Mouse (Mus musculus) heart, embryonic 11.5 days (tissue): ENCODE data around the gene Arfip2. TPM values are rescaled to one million over a fixed set of nuclear protein-coding genes. Genes with fewer than 3 reads are reported as not detected.

Source experiments
- ATAC-seq: fragments of 200-750 bp; cut with Nextera tagmentation; replicated peaks from 2 replicates; pipeline ENCODE4 v1.8.0; 2017; ENCODE audit warnings: moderate library complexity; ENCODE audit not compliant: insufficient number of reproducible peaks, low FRiP score, low TSS enrichment
- H3K27ac ChIP-seq: fragments of 300-500 bp; sonication (generic); 2 replicates; pipeline ENCODE4 v1.5.1; 2014; ENCODE audit warnings: mild to moderate bottlenecking, low read depth, low read length
- H3K27me3 ChIP-seq: fragments of 300-500 bp; sonication (generic); 2 replicates; pipeline ENCODE4 v1.6.1; 2014; ENCODE audit warnings: mild to moderate bottlenecking, low read length, mixed read lengths; ENCODE audit not compliant: control insufficient read depth, insufficient read depth
- H3K36me3 ChIP-seq: fragments of 300-500 bp; sonication (generic); 2 replicates; pipeline ENCODE4 v1.6.1; 2014; ENCODE audit warnings: mild to moderate bottlenecking, low read length, moderate library complexity, mixed read lengths; ENCODE audit not compliant: control insufficient read depth, insufficient read depth
- H3K4me1 ChIP-seq: fragments of 300-500 bp; sonication (generic); 2 replicates; pipeline ENCODE4 v1.6.1; 2014; ENCODE audit warnings: low read length; ENCODE audit not compliant: control insufficient read depth, insufficient read depth
- H3K4me2 ChIP-seq: fragments of 300-500 bp; sonication (generic); 2 replicates; pipeline ENCODE4 v1.6.1; 2014; ENCODE audit warnings: mild to moderate bottlenecking, moderate library complexity
- H3K4me3 ChIP-seq: fragments of 300-500 bp; sonication (generic); 2 replicates; pipeline ENCODE4 v1.5.1; 2014; ENCODE audit warnings: low read depth, low read length
- H3K9ac ChIP-seq: fragments of 300-500 bp; sonication (generic); 2 replicates; pipeline ENCODE4 v1.6.1; 2014; ENCODE audit warnings: mild to moderate bottlenecking, low read depth, low read length, moderate library complexity
- H3K9me3 ChIP-seq: fragments of 300-500 bp; sonication (generic); replicated peaks from 2 replicates; pipeline ENCODE4 v1.6.1; 2016; ENCODE audit warnings: low read length; ENCODE audit not compliant: control insufficient read depth
- WGBS: fragments of 180-500 bp; shearing (Covaris S2); extraction: QIAGEN DNeasy Blood & Tissue Kit; methylation state at CpG from one replicate; pipeline ENCODE4 v1.1.7; 2014; ENCODE audit not compliant: insufficient replicate concordance; 5-methylcytosine and 5-hydroxymethylcytosine counted together
- polyA plus RNA-seq: library from polyadenylated mRNA; unstranded; fragments of >200 nt; fragmentation: Nextera tagmentation; extraction: Ambion mirVana; gene quantifications from 2 replicates; pipeline ENCODE4 v1.2.1, GENCODE M21; 2014

The Arfip2 gene
- polyA plus RNA-seq, 1 experiment from 2014 or later = 57.3 TPM

- no peaks in the 10 kb centered on the region for H3K9me3 ChIP-seq
- ATAC-seq = no peak
- H3K4me1 ChIP-seq = peaks cover 10% of the 10 kb centered on the region; the same call in 1 of the 2 replicates
- no peak overlapping the region for H3K4me2 ChIP-seq
- no peak overlapping the region for H3K4me3 ChIP-seq
- H3K9ac ChIP-seq = no peak overlapping the region
- H3K27ac ChIP-seq = no peak overlapping the region
- peaks cover 5% of the 10 kb centered on the region for H3K36me3 ChIP-seq
- H3K27me3 ChIP-seq = no peaks in the 10 kb centered on the region
- WGBS = 100% methylated on average over 2 of the region's 2 CpGs
Measured at GRCm38 (mm10) chr7:105635726-105636125, 4.5 kb downstream of the Arfip2 start.

- no peak overlapping the region for H3K27ac ChIP-seq
- 55% methylated on average over 9 of the region's 9 CpGs for whole genome bisulfite sequencing
- H3K4me1 ChIP-seq = peaks cover 15% of the 10 kb centered on the region; the same call in 1 of the 2 replicates
- no peak for ATAC-seq
- peak overlapping the region; percentile 72 for H3K4me2 ChIP-seq
- H3K9me3 ChIP-seq = no peaks in the 10 kb centered on the region
- peaks cover 5% of the 10 kb centered on the region for H3K36me3 ChIP-seq
- peak overlapping the region; percentile 93 for H3K9ac ChIP-seq
- H3K27me3 ChIP-seq = no peaks in the 10 kb centered on the region
- peak overlapping the region; percentile 88 for H3K4me3 ChIP-seq
Measured at GRCm38 (mm10) chr7:105634272-105634920, 5.8 kb downstream of the Arfip2 start.

GRCm38 (mm10) chr7:105633801-105634135, 6.4 kb downstream of the Arfip2 start:
- no peaks in the 10 kb centered on the region for H3K27me3 ChIP-seq
- H3K9ac ChIP-seq = peak overlapping the region; percentile 93
- peaks cover 19% of the 10 kb centered on the region for H3K4me1 ChIP-seq
- peaks cover 5% of the 10 kb centered on the region for H3K36me3 ChIP-seq
- H3K4me2 ChIP-seq = peak overlapping the region; percentile 72
- H3K9me3 ChIP-seq = no peaks in the 10 kb centered on the region
- no peak for ATAC-seq
- WGBS = 2% methylated on average over 10 of the region's 10 CpGs
- H3K4me3 ChIP-seq = peak overlapping the region; percentile 88
- 0 out of 2 replicates have a peak overlapping the region, but pooled peaks have one; percentile 7 for H3K27ac ChIP-seq

- H3K9me3 ChIP-seq = no peaks in the 10 kb centered on the region
- ATAC-seq = peak; percentile 92
- WGBS = under 1% methylated on average over 60 of the region's 71 CpGs
- peak within 1 kb of the TSS; percentile 93 for H3K9ac ChIP-seq
- H3K4me3 ChIP-seq = peak within 1 kb of the TSS; percentile 88
- 0 out of 2 replicates have a peak within 1 kb of the TSS, but pooled peaks have one; percentile 7 for H3K27ac ChIP-seq
- H3K36me3 ChIP-seq = peaks cover 5% of the 10 kb centered on the region
- peaks cover 24% of the 10 kb centered on the region for H3K4me1 ChIP-seq
- no peaks in the 10 kb centered on the region for H3K27me3 ChIP-seq
- peak within 1 kb of the TSS; percentile 72 for H3K4me2 ChIP-seq
Measured at GRCm38 (mm10) chr7:105633127-105633800, 7.0 kb downstream of the Arfip2 start, which contains the start of gene Trim3. Gene Trim3 (minus strand): TSS chr7:105633571.

- H3K36me3 ChIP-seq = peaks cover 3% of the 10 kb centered on the region
- no peaks in the 10 kb centered on the region for H3K27me3 ChIP-seq
- H3K27ac ChIP-seq = no peak overlapping the region
- H3K9ac ChIP-seq = peak overlapping the region; percentile 93
- WGBS = 13% methylated on average over 4 of the region's 4 CpGs
- H3K9me3 ChIP-seq = no peaks in the 10 kb centered on the region
- ATAC-seq = no peak
- H3K4me1 ChIP-seq = peaks cover 27% of the 10 kb centered on the region
- H3K4me2 ChIP-seq = peak overlapping the region; percentile 72
- peak overlapping the region; percentile 88 for H3K4me3 ChIP-seq
Measured at GRCm38 (mm10) chr7:105632551-105632972, 7.7 kb downstream of the Arfip2 start.

- peak overlapping the region; percentile 7; the same call in 1 of the 2 replicates for H3K27ac ChIP-seq
- no peak overlapping the region for H3K9ac ChIP-seq
- no peaks in the 10 kb centered on the region for H3K9me3 ChIP-seq
- peaks cover 27% of the 10 kb centered on the region for H3K4me1 ChIP-seq
- peaks cover 3% of the 10 kb centered on the region; the same call in 1 of the 2 replicates for H3K36me3 ChIP-seq
- no peaks in the 10 kb centered on the region for H3K27me3 ChIP-seq
- no peak overlapping the region for H3K4me3 ChIP-seq
- no peak overlapping the region; the same call in 1 of the 2 replicates for H3K4me2 ChIP-seq
- peak; percentile 24; the same call in 1 of the 2 replicates for ATAC-seq
- WGBS = 20% methylated on average over 3 of the region's 3 CpGs
Measured at GRCm38 (mm10) chr7:105628633-105629032, 11.6 kb downstream of the Arfip2 start.

- no peaks in the 10 kb centered on the region for H3K27me3 ChIP-seq
- H3K9ac ChIP-seq = no peak overlapping the region
- H3K36me3 ChIP-seq = peaks cover 6% of the 10 kb centered on the region; the same call in 1 of the 2 replicates
- 70% methylated on average over 6 of the region's 6 CpGs for WGBS
- ATAC-seq = 0 out of 2 replicates have a peak, but pooled peaks have one; percentile 2
- no peak overlapping the region for H3K4me2 ChIP-seq
- H3K4me1 ChIP-seq = peaks cover 20% of the 10 kb centered on the region
- H3K9me3 ChIP-seq = no peaks in the 10 kb centered on the region
- H3K4me3 ChIP-seq = no peak overlapping the region
- H3K27ac ChIP-seq = no peak overlapping the region
Measured at GRCm38 (mm10) chr7:105625397-105625796, 14.8 kb downstream of the Arfip2 start.

- Histone ChIP-seq H3K4me1 (peaks cover 4% of the 10 kb centered on the region; the same call in 1 of the 2 replicates), H3K27ac (no peak overlapping the region), H3K9me3 (no peaks in the 10 kb centered on the region), H3K36me3 (peaks cover 26% of the 10 kb centered on the region), H3K27me3 (no peaks in the 10 kb centered on the region), H3K4me2 (no peak overlapping the region), H3K9ac (no peak overlapping the region), H3K4me3 (no peak overlapping the region)
- no peak for ATAC-seq
- 58% methylated on average over 8 of the region's 8 CpGs for WGBS
Measured at GRCm38 (mm10) chr7:105621646-105622292, 18.4 kb downstream of the Arfip2 start.
